Comparison of ENCODE assay signal across 7 mouse cellular contexts in the genomic region with DNA sequence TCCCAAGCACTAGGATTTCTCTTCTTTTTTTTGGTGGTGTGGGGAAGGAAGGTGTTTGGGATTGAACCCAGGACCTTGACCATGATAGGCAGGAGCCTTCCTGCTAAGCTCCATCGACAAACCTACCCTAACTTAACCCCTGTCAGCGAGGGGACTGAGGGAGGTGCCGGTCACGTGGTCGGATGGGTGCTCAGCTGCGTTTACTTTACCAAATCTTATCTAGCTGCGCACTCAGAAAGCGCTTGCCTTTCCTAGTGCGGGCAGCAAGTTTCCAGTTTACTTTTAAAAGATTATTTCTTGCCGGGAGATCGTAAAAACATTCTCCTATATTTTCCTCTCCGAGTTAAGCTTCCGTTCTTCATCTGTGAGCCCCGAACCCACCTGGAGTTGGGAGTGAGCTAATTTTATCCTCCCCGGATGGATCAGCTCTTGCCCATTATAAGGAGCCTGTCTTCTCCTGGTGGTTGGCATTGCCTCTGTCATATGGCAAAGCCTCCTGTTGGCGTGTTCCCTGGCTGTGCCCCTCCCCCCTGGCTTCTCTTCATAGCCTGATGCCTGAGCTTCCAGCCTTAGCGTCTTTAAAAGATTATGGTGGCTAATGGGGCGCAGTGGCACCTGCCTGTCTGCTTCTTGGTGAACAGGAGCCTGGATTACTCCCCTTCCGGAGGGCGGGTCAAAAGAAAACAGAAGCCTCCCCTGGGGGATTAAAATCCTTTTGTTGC. TPM values are rescaled to one million over a fixed set of nuclear protein-coding genes. Genes with fewer than 3 reads are reported as not detected.
DNase-seq lines count a peak whose midpoint lies in the region; ATAC-seq lines count a peak whose summit lies in the region.

No protein-coding gene starts in this region.

- peaks cover 7% of the 10 kb centered on the region; the same call in 1 of the 2 replicates for H3K9me3 ChIP-seq in megakaryocyte, embryonic 14.5 days
- no peaks in the 10 kb centered on the region for H3K9me3 ChIP-seq in forebrain, embryonic 16.5 days (ENCODE audit: control insufficient read depth, low read length)

- H3K9ac ChIP-seq in forebrain, embryonic 16.5 days (replicated peaks; ENCODE audit: low read depth, low read length), result no peak overlapping the region

- peak overlapping the region; percentile 26 for H3K4me3 ChIP-seq in megakaryocyte, embryonic 14.5 days (replicated peaks)
- H3K4me3 ChIP-seq in forebrain, embryonic 16.5 days (replicated peaks; ENCODE audit: low read length), result no peak overlapping the region

- DNase-seq in cerebellum, adult 18-20 months, result peak; percentile 64 to 71
- peak; percentile 40 for DNase-seq in kidney, postnatal 10 days
- DNase-seq in retina, postnatal 1 day, result peak; percentile 86
- no peak for DNase-seq in frontal cortex, postnatal 10 days (ENCODE audit: low spot score in 2 of 2)

- H3K27me3 ChIP-seq in megakaryocyte, embryonic 14.5 days (replicated peaks), result no peaks in the 10 kb centered on the region
- H3K27me3 ChIP-seq in forebrain, embryonic 16.5 days (replicated peaks; ENCODE audit: control insufficient read depth, insufficient read depth, low read length), result no peaks in the 10 kb centered on the region

- ATAC-seq in megakaryocyte, adult 5-6 weeks (ENCODE audit: poor library complexity, severe bottlenecking), result no peak
- no peak for ATAC-seq in forebrain, embryonic 16.5 days

- no peaks in the 10 kb centered on the region for H3K36me3 ChIP-seq in megakaryocyte, embryonic 14.5 days (replicated peaks; ENCODE audit: low read length)
- no peaks in the 10 kb centered on the region for H3K36me3 ChIP-seq in forebrain, embryonic 16.5 days (ENCODE audit: control insufficient read depth, insufficient read depth)

- 24% methylated on average over 20 of the region's 20 CpGs for WGBS in forebrain, embryonic 16.5 days

- peak overlapping the region; percentile 25; the same call in 1 of the 2 replicates for H3K4me2 ChIP-seq in forebrain, embryonic 16.5 days (ENCODE audit: low read length)

- no peak overlapping the region for H3K27ac ChIP-seq in forebrain, embryonic 16.5 days (ENCODE audit: low read length)

- H3K4me1 ChIP-seq in megakaryocyte, embryonic 14.5 days, result peaks cover 72% of the 10 kb centered on the region
- peaks cover 3% of the 10 kb centered on the region for H3K4me1 ChIP-seq in forebrain, embryonic 16.5 days (replicated peaks; ENCODE audit: control insufficient read depth, insufficient read depth, low read length)

RNA-seq across cellular contexts. Expression of a gene that starts 17.7 kb away (rescaled TPM):
- 72.7 and 125 TPM in 2 replicates for polyA plus RNA-seq in megakaryocyte, embryonic 14.5 days (2012; ENCODE audit: insufficient read depth, low replicate concordance)
- 28.0 and 34.1 TPM in 2 replicates for total RNA-seq in megakaryocyte, adult 5-6 weeks (2015)
- 13.8 and 21.3 TPM in 2 replicates for total RNA-seq in megakaryocyte, adult 5-6 weeks (2017)
- polyA plus RNA-seq in forebrain, embryonic 16.5 days (2015; fragmentation: Nextera tagmentation; extraction: Ambion mirVana), result 4.4 TPM in 2 replicates

RNA-seq across cellular contexts. Expression of a gene that starts 35.2 kb away (rescaled TPM):
- 42.2 and 53.1 TPM in 2 replicates for polyA plus RNA-seq in megakaryocyte, embryonic 14.5 days (2012; ENCODE audit: insufficient read depth, low replicate concordance)
- total RNA-seq in megakaryocyte, adult 5-6 weeks (2015), result 260 and 265 TPM in 2 replicates
- total RNA-seq in megakaryocyte, adult 5-6 weeks (2017), result 252 and 267 TPM in 2 replicates
- polyA plus RNA-seq in forebrain, embryonic 16.5 days (2015; fragmentation: Nextera tagmentation; extraction: Ambion mirVana), result 2.8 and 4.7 TPM in 2 replicates

RNA-seq across cellular contexts. Expression of a gene that starts 51.7 kb away (rescaled TPM):
- 36.1 and 38.2 TPM in 2 replicates for polyA plus RNA-seq in megakaryocyte, embryonic 14.5 days (2012; ENCODE audit: insufficient read depth, low replicate concordance)
- total RNA-seq in megakaryocyte, adult 5-6 weeks (2015), result 23.3 and 25.3 TPM in 2 replicates
- 27.8 and 39.5 TPM in 2 replicates for total RNA-seq in megakaryocyte, adult 5-6 weeks (2017)
- 19.9 and 24.0 TPM in 2 replicates for polyA plus RNA-seq in forebrain, embryonic 16.5 days (2015; fragmentation: Nextera tagmentation; extraction: Ambion mirVana)

Comparison
In these comparisons a context has a peak if more than half of its experiments do, and no peak if none do; other contexts are left out.
1. DNase-seq: peak in cerebellum, adult 18-20 months (2 of 2), kidney, postnatal 10 days (single experiment) and retina, postnatal 1 day (single experiment); none in frontal cortex, postnatal 10 days (0 of 2).
2. RNA of a gene that starts 17.7 kb away (polyA plus RNA-seq): 72.7 to 125 TPM in megakaryocyte, embryonic 14.5 days; 4.4 TPM in forebrain, embryonic 16.5 days; every median in the first group is over 10 times any median in the second.